Mouse (Mus musculus): ENCODE data around the gene Itpr3.

- no peak for TF ChIP-seq MAFK (IDR thresholded peaks at IDR 0.05; ENCODE audit: insufficient read depth, low read depth, low read length)
- TF ChIP-seq HCFC1 (IDR thresholded peaks at IDR 0.05; ENCODE audit: borderline replicate concordance, insufficient read depth, low read length), result no peak
- no peak for TF ChIP-seq CHD2 (IDR thresholded peaks at IDR 0.05; ENCODE audit: low read depth, low read length)
- TF ChIP-seq ZC3H11A (IDR thresholded peaks at IDR 0.05; ENCODE audit: borderline replicate concordance, low read depth, low read length), result no peak
These were observed 62.9 kb downstream of the Itpr3 start for GRCm38 (mm10) chr17:27119954-27120353.

All from ES-E14 (cell line).